In genomic region chr9:37255149-37255888, GRCm38 (mm10) we compare ENCODE assay signal across 8 mouse cellular contexts. TPM values are rescaled to one million over a fixed set of nuclear protein-coding genes. Genes with fewer than 3 reads are reported as not detected.
DNase-seq lines count a peak whose midpoint lies in the region; ATAC-seq lines count a peak whose summit lies in the region.

Slc37a2 (minus strand) TSS chr9:37255738.

- H3K9ac ChIP-seq in embryonic facial prominence, embryonic 14.5 days (ENCODE audit: low read depth, low read length), result peak within 1 kb of the TSS; percentile 69
- H3K9ac ChIP-seq in heart, embryonic 11.5 days (ENCODE audit: low read depth, low read length), result peak within 1 kb of the TSS; percentile 16
- peak within 1 kb of the TSS; percentile 54 for H3K9ac ChIP-seq in kidney, embryonic 14.5 days (ENCODE audit: low read depth, low read length)
- 0 out of 2 replicates have a peak within 1 kb of the TSS, but pooled peaks have one; percentile 15 for H3K9ac ChIP-seq in limb, embryonic 15.5 days
- peak within 1 kb of the TSS; percentile 36 for H3K9ac ChIP-seq in midbrain, embryonic 16.5 days (ENCODE audit: low read depth, low read length)

- H3K9me3 ChIP-seq in embryonic facial prominence, embryonic 14.5 days (ENCODE audit: control insufficient read depth, low read length), result no peaks in the 10 kb centered on the region
- no peaks in the 10 kb centered on the region for H3K9me3 ChIP-seq in heart, embryonic 11.5 days (replicated peaks; ENCODE audit: control insufficient read depth, low read length)
- no peaks in the 10 kb centered on the region for H3K9me3 ChIP-seq in kidney, embryonic 14.5 days (ENCODE audit: control insufficient read depth, low read length)
- no peaks in the 10 kb centered on the region for H3K9me3 ChIP-seq in limb, embryonic 15.5 days
- H3K9me3 ChIP-seq in midbrain, embryonic 16.5 days (replicated peaks; ENCODE audit: control insufficient read depth, low read length, poor library complexity, severe bottlenecking), result no peaks in the 10 kb centered on the region

- ATAC-seq in embryonic facial prominence, embryonic 14.5 days (ENCODE audit: low read depth), result peak; percentile 80
- peak; percentile 78 for ATAC-seq in heart, embryonic 11.5 days (replicated peaks; ENCODE audit: insufficient number of reproducible peaks, low FRiP score, low TSS enrichment)
- peak; percentile 91 for ATAC-seq in kidney, embryonic 14.5 days (ENCODE audit: low FRiP score, low TSS enrichment)
- ATAC-seq in limb, embryonic 15.5 days (ENCODE audit: insufficient number of reproducible peaks, low FRiP score, low TSS enrichment, low read depth), result peak; percentile 83
- peak; percentile 82 for ATAC-seq in midbrain, embryonic 16.5 days

- H3K27me3 ChIP-seq in embryonic facial prominence, embryonic 14.5 days (replicated peaks; ENCODE audit: control insufficient read depth, insufficient read depth, low read length), result no peaks in the 10 kb centered on the region
- no peaks in the 10 kb centered on the region for H3K27me3 ChIP-seq in heart, embryonic 11.5 days (ENCODE audit: control insufficient read depth, insufficient read depth, low read length)
- H3K27me3 ChIP-seq in kidney, embryonic 14.5 days (ENCODE audit: control insufficient read depth, insufficient read depth, low read length), result no peaks in the 10 kb centered on the region
- peaks cover 8% of the 10 kb centered on the region; the same call in 1 of the 2 replicates for H3K27me3 ChIP-seq in limb, embryonic 15.5 days
- H3K27me3 ChIP-seq in midbrain, embryonic 16.5 days (ENCODE audit: control insufficient read depth, insufficient read depth, low read depth, low read length), result no peaks in the 10 kb centered on the region; the same call in 1 of the 2 replicates
- H3K27me3 ChIP-seq in splenic B cell, adult 2 months (ENCODE audit: control insufficient read depth, insufficient read depth, low read length, poor library complexity, severe bottlenecking), result no peaks in the 10 kb centered on the region

- DNase-seq in urinary bladder, adult 18-20 months (ENCODE audit: low spot score in 2 of 2), result peak; percentile 60 to 69
- no peak for DNase-seq in urinary bladder, postnatal 10 days (ENCODE audit: low spot score)
- DNase-seq in embryonic facial prominence, embryonic 14.5 days (ENCODE audit: low spot score), result peak; percentile 86
- DNase-seq in splenic B cell, adult 2 months (ENCODE audit: low read depth, low spot score), result peak; percentile 95

- 2% methylated on average over 21 of the region's 38 CpGs for WGBS in embryonic facial prominence, embryonic 14.5 days
- 3% methylated on average over 38 of the region's 38 CpGs for WGBS in heart, embryonic 11.5 days (ENCODE audit: insufficient replicate concordance)
- WGBS in kidney, embryonic 14.5 days, result 1% methylated on average over 38 of the region's 38 CpGs
- 2% methylated on average over 38 of the region's 38 CpGs for WGBS in limb, embryonic 15.5 days
- 3% methylated on average over 38 of the region's 38 CpGs for WGBS in midbrain, embryonic 16.5 days

- H3K36me3 ChIP-seq in embryonic facial prominence, embryonic 14.5 days (ENCODE audit: control insufficient read depth, insufficient read depth, low read length), result no peaks in the 10 kb centered on the region
- H3K36me3 ChIP-seq in heart, embryonic 11.5 days (ENCODE audit: control insufficient read depth, insufficient read depth, low read length), result no peaks in the 10 kb centered on the region
- no peaks in the 10 kb centered on the region for H3K36me3 ChIP-seq in kidney, embryonic 14.5 days (ENCODE audit: control insufficient read depth, insufficient read depth, low read length)
- no peaks in the 10 kb centered on the region for H3K36me3 ChIP-seq in limb, embryonic 15.5 days
- H3K36me3 ChIP-seq in midbrain, embryonic 16.5 days (ENCODE audit: control insufficient read depth, insufficient read depth, low read length), result no peaks in the 10 kb centered on the region
- H3K36me3 ChIP-seq in splenic B cell, adult 2 months (ENCODE audit: control insufficient read depth, insufficient read depth, low read length, poor library complexity, severe bottlenecking), result no peaks in the 10 kb centered on the region

- H3K4me3 ChIP-seq in embryonic facial prominence, embryonic 14.5 days (ENCODE audit: low read depth, low read length), result peak within 1 kb of the TSS; percentile 47
- H3K4me3 ChIP-seq in heart, embryonic 11.5 days (ENCODE audit: low read depth, low read length), result peak within 1 kb of the TSS; percentile 49
- peak within 1 kb of the TSS; percentile 43 for H3K4me3 ChIP-seq in kidney, embryonic 14.5 days (ENCODE audit: low read length)
- H3K4me3 ChIP-seq in limb, embryonic 15.5 days, result peak within 1 kb of the TSS; percentile 39
- H3K4me3 ChIP-seq in midbrain, embryonic 16.5 days (ENCODE audit: low read depth, low read length), result peak within 1 kb of the TSS; percentile 36

- H3K4me1 ChIP-seq in embryonic facial prominence, embryonic 14.5 days (ENCODE audit: control insufficient read depth, insufficient read depth, low read length), result peaks cover 9% of the 10 kb centered on the region; the same call in 1 of the 2 replicates
- no peaks in the 10 kb centered on the region for H3K4me1 ChIP-seq in heart, embryonic 11.5 days (ENCODE audit: control insufficient read depth, insufficient read depth, low read length)
- no peaks in the 10 kb centered on the region for H3K4me1 ChIP-seq in kidney, embryonic 14.5 days (ENCODE audit: control insufficient read depth, insufficient read depth, low read length)
- peaks cover 14% of the 10 kb centered on the region for H3K4me1 ChIP-seq in limb, embryonic 15.5 days
- peaks cover 7% of the 10 kb centered on the region; the same call in 1 of the 2 replicates for H3K4me1 ChIP-seq in midbrain, embryonic 16.5 days (ENCODE audit: control insufficient read depth, insufficient read depth, low read length)

- peak within 1 kb of the TSS; percentile 90 for H3K4me2 ChIP-seq in embryonic facial prominence, embryonic 14.5 days (ENCODE audit: low read depth, low read length)
- peak within 1 kb of the TSS; percentile 74 for H3K4me2 ChIP-seq in heart, embryonic 11.5 days
- H3K4me2 ChIP-seq in kidney, embryonic 14.5 days (replicated peaks; ENCODE audit: low read depth, low read length), result peak within 1 kb of the TSS; percentile 77
- H3K4me2 ChIP-seq in limb, embryonic 15.5 days, result peak within 1 kb of the TSS; percentile 70
- H3K4me2 ChIP-seq in midbrain, embryonic 16.5 days (ENCODE audit: low read length), result peak within 1 kb of the TSS; percentile 66

- H3K27ac ChIP-seq in embryonic facial prominence, embryonic 14.5 days (replicated peaks; ENCODE audit: low read depth, low read length), result peak within 1 kb of the TSS; percentile 58
- no peak within 1 kb of the TSS for H3K27ac ChIP-seq in heart, embryonic 11.5 days (ENCODE audit: low read depth, low read length)
- no peak within 1 kb of the TSS for H3K27ac ChIP-seq in kidney, embryonic 14.5 days (ENCODE audit: low read depth, low read length)
- H3K27ac ChIP-seq in limb, embryonic 15.5 days, result peak within 1 kb of the TSS; percentile 19; the same call in 1 of the 2 replicates
- H3K27ac ChIP-seq in midbrain, embryonic 16.5 days (ENCODE audit: low read length), result no peak within 1 kb of the TSS

RNA-seq across cellular contexts. Expression of gene Slc37a2, which starts in this region (rescaled TPM):
- polyA plus RNA-seq in embryonic facial prominence, embryonic 14.5 days (2014; fragmentation: Nextera tagmentation; extraction: Ambion mirVana), result 4.2 and 6.6 TPM in 2 replicates
- 0.94 and 1.6 TPM in 2 replicates for polyA plus RNA-seq in heart, embryonic 11.5 days (2014; fragmentation: Nextera tagmentation; extraction: Ambion mirVana)
- polyA plus RNA-seq in kidney, embryonic 14.5 days (2014; fragmentation: Nextera tagmentation; extraction: Ambion mirVana), result 1.1 and 1.6 TPM in 2 replicates
- polyA plus RNA-seq in limb, embryonic 15.5 days (2015; fragmentation: Nextera tagmentation; extraction: Ambion mirVana), result 7.6 and 9.7 TPM in 2 replicates
- polyA plus RNA-seq in midbrain, embryonic 16.5 days (2015; fragmentation: Nextera tagmentation; extraction: Ambion mirVana), result 0.76 and 1.7 TPM in 2 replicates

Comparison
In these comparisons a context has a peak if more than half of its experiments do, and no peak if none do; other contexts are left out.
1. H3K27ac ChIP-seq: peak in embryonic facial prominence, embryonic 14.5 days (single experiment) and limb, embryonic 15.5 days (single experiment); none in heart, embryonic 11.5 days (single experiment), kidney, embryonic 14.5 days (single experiment) and midbrain, embryonic 16.5 days (single experiment).
2. H3K9ac ChIP-seq: peak in every context shown above with its lines; median percentile 69 in embryonic facial prominence, embryonic 14.5 days; 54 in kidney, embryonic 14.5 days; 36 in midbrain, embryonic 16.5 days; 16 in heart, embryonic 11.5 days; 15 in limb, embryonic 15.5 days.
3. Peak in every context shown above with its lines, with median percentiles within 50 percentile points of each other: ATAC-seq, H3K4me2 ChIP-seq and H3K4me3 ChIP-seq.